Mouse (Mus musculus) forebrain, embryonic 12.5 days (tissue): ENCODE results near the gene Zbtb20. TPM values are rescaled to one million over a fixed set of nuclear protein-coding genes. Genes with fewer than 3 reads are reported as not detected.

Experiments
- ATAC-seq: fragments of 200-750 bp; cut with Nextera tagmentation; 2 replicates; pipeline ENCODE4 v1.8.0; 2017; ENCODE audit warnings: moderate TSS enrichment; ENCODE audit not compliant: low FRiP score
- H3K27ac ChIP-seq: fragments of 300-500 bp; sonication (generic); 2 replicates; pipeline ENCODE4 v1.5.1; 2016; ENCODE audit warnings: mild to moderate bottlenecking
- H3K27me3 ChIP-seq: fragments of 300-500 bp; sonication (generic); 2 replicates; pipeline ENCODE4 v1.6.1; 2016; ENCODE audit warnings: mild to moderate bottlenecking
- H3K36me3 ChIP-seq: fragments of 300-500 bp; sonication (generic); replicated peaks from 2 replicates; pipeline ENCODE4 v1.6.1; 2016; ENCODE audit warnings: mild to moderate bottlenecking
- H3K4me1 ChIP-seq: fragments of 300-500 bp; sonication (generic); 2 replicates; pipeline ENCODE4 v1.6.1; 2016
- H3K4me2 ChIP-seq: fragments of 300-500 bp; sonication (generic); 2 replicates; pipeline ENCODE4 v1.6.1; 2016; ENCODE audit warnings: mild to moderate bottlenecking, moderate library complexity
- H3K4me3 ChIP-seq: fragments of 300-500 bp; sonication (generic); replicated peaks from 2 replicates; pipeline ENCODE4 v1.5.1; 2016; ENCODE audit warnings: mild to moderate bottlenecking
- H3K9ac ChIP-seq: fragments of 300-500 bp; sonication (generic); 2 replicates; pipeline ENCODE4 v1.6.1; 2016; ENCODE audit warnings: mild to moderate bottlenecking
- H3K9me3 ChIP-seq: fragments of 300-500 bp; sonication (generic); 2 replicates; pipeline ENCODE4 v1.6.1; 2016
- WGBS: fragments of 180-500 bp; shearing (Covaris S2); methylation state at CpG from one replicate; pipeline ENCODE4 v1.1.7; 2016; 5-methylcytosine and 5-hydroxymethylcytosine counted together
- polyA plus RNA-seq: library from polyadenylated mRNA; unstranded; fragments of >200 nt; fragmentation: Nextera tagmentation; extraction: Ambion mirVana; gene quantifications from 2 replicates; pipeline ENCODE4 v1.2.1, GENCODE M21; 2016

The Zbtb20 gene
- polyA plus RNA-seq, 1 experiment from 2014 or later: 73.6 TPM

- Histone ChIP-seq H3K4me1 (0 out of 2 replicates have a peak, but pooled peaks cover 2% of the 10 kb centered on the region), H3K27ac (no peak overlapping the region)
Measured at GRCm38 (mm10) chr16:43036510-43036909, 160.8 kb downstream of the Zbtb20 start.

GRCm38 (mm10) chr16:43037320-43037719, 161.6 kb downstream of the Zbtb20 start:
- Histone ChIP-seq H3K4me1 (0 out of 2 replicates have a peak, but pooled peaks cover 2% of the 10 kb centered on the region), H3K27ac (no peak overlapping the region), H3K4me3 (no peak overlapping the region), H3K9me3 (no peaks in the 10 kb centered on the region), H3K9ac (no peak overlapping the region), H3K36me3 (no peaks in the 10 kb centered on the region), H3K4me2 (no peak overlapping the region), H3K27me3 (no peaks in the 10 kb centered on the region)
- 74% methylated on average over 4 of the region's 4 CpGs for WGBS
- ATAC-seq: no peak

More at GRCm38 (mm10) chr16:43036510-43036909, 160.8 kb downstream of the Zbtb20 start:
- H3K36me3 ChIP-seq: no peaks in the 10 kb centered on the region
- WGBS: 67% methylated on average over 5 of the region's 5 CpGs
- H3K4me3 ChIP-seq: no peak overlapping the region
- no peaks in the 10 kb centered on the region for H3K27me3 ChIP-seq
- H3K4me2 ChIP-seq: no peak overlapping the region
- no peaks in the 10 kb centered on the region for H3K9me3 ChIP-seq
- no peak for ATAC-seq
- no peak overlapping the region for H3K9ac ChIP-seq

GRCm38 (mm10) chr16:43045611-43046010, 169.9 kb downstream of the Zbtb20 start:
- no peak for ATAC-seq
- Histone ChIP-seq H3K9me3 (no peaks in the 10 kb centered on the region), H3K4me1 (no peaks in the 10 kb centered on the region), H3K27me3 (no peaks in the 10 kb centered on the region), H3K9ac (no peak overlapping the region), H3K36me3 (no peaks in the 10 kb centered on the region), H3K4me2 (no peak overlapping the region), H3K4me3 (no peak overlapping the region), H3K27ac (no peak overlapping the region)

GRCm38 (mm10) chr16:43046686-43047085, 171.0 kb downstream of the Zbtb20 start:
- 86% methylated on average over 3 of the region's 3 CpGs for WGBS
- Histone ChIP-seq H3K9ac (no peak overlapping the region), H3K4me2 (no peak overlapping the region), H3K4me1 (no peaks in the 10 kb centered on the region), H3K27me3 (no peaks in the 10 kb centered on the region), H3K9me3 (no peaks in the 10 kb centered on the region), H3K4me3 (no peak overlapping the region), H3K36me3 (no peaks in the 10 kb centered on the region), H3K27ac (no peak overlapping the region)
- ATAC-seq: no peak

- Histone ChIP-seq H3K27me3 (no peaks in the 10 kb centered on the region), H3K4me3 (no peak overlapping the region), H3K9ac (no peak overlapping the region), H3K4me1 (peaks cover 4% of the 10 kb centered on the region; the same call in 1 of the 2 replicates), H3K27ac (no peak overlapping the region), H3K4me2 (no peak overlapping the region), H3K36me3 (no peaks in the 10 kb centered on the region), H3K9me3 (no peaks in the 10 kb centered on the region)
- ATAC-seq: no peak
- WGBS: 94% methylated on average over 3 of the region's 3 CpGs
Measured at GRCm38 (mm10) chr16:43069666-43070295, 194.1 kb downstream of the Zbtb20 start.

GRCm38 (mm10) chr16:43071875-43072274, 196.2 kb downstream of the Zbtb20 start:
- H3K9me3 ChIP-seq: no peaks in the 10 kb centered on the region
- peaks cover 4% of the 10 kb centered on the region; the same call in 1 of the 2 replicates for H3K4me1 ChIP-seq
- no peaks in the 10 kb centered on the region for H3K27me3 ChIP-seq
- H3K4me3 ChIP-seq: no peak overlapping the region
- no peak overlapping the region for H3K27ac ChIP-seq
- no peak overlapping the region for H3K4me2 ChIP-seq
- no peaks in the 10 kb centered on the region for H3K36me3 ChIP-seq
- ATAC-seq: no peak
- H3K9ac ChIP-seq: no peak overlapping the region
- WGBS: 86% methylated on average over 3 of the region's 3 CpGs

GRCm38 (mm10) chr16:43072818-43073594, 197.3 kb downstream of the Zbtb20 start:
- Histone ChIP-seq H3K9ac (no peak overlapping the region), H3K4me3 (no peak overlapping the region), H3K27me3 (no peaks in the 10 kb centered on the region), H3K27ac (no peak overlapping the region), H3K36me3 (no peaks in the 10 kb centered on the region), H3K4me1 (peaks cover 4% of the 10 kb centered on the region; the same call in 1 of the 2 replicates), H3K4me2 (no peak overlapping the region), H3K9me3 (no peaks in the 10 kb centered on the region)
- 88% methylated on average over 5 of the region's 5 CpGs for WGBS
- no peak for ATAC-seq

GRCm38 (mm10) chr16:43080403-43080802, 204.7 kb downstream of the Zbtb20 start:
- no peaks in the 10 kb centered on the region for H3K4me1 ChIP-seq
- H3K4me3 ChIP-seq: no peak overlapping the region
- ATAC-seq: no peak
- no peaks in the 10 kb centered on the region for H3K27me3 ChIP-seq
- no peak overlapping the region for H3K4me2 ChIP-seq
- 78% methylated on average over 2 of the region's 2 CpGs for WGBS
- H3K27ac ChIP-seq: no peak overlapping the region
- H3K9ac ChIP-seq: no peak overlapping the region
- H3K9me3 ChIP-seq: no peaks in the 10 kb centered on the region
- no peaks in the 10 kb centered on the region for H3K36me3 ChIP-seq

- H3K27me3 ChIP-seq: no peaks in the 10 kb centered on the region
- 83% methylated on average over 5 of the region's 5 CpGs for WGBS
- H3K9ac ChIP-seq: no peak overlapping the region
- H3K4me3 ChIP-seq: no peak overlapping the region
- H3K4me2 ChIP-seq: no peak overlapping the region
- no peaks in the 10 kb centered on the region for H3K4me1 ChIP-seq
- no peak for ATAC-seq
- no peaks in the 10 kb centered on the region for H3K9me3 ChIP-seq
- H3K36me3 ChIP-seq: no peaks in the 10 kb centered on the region
- H3K27ac ChIP-seq: no peak overlapping the region
Measured at GRCm38 (mm10) chr16:43080923-43081702, 205.4 kb downstream of the Zbtb20 start.

GRCm38 (mm10) chr16:43081995-43082394, 206.3 kb downstream of the Zbtb20 start:
- Histone ChIP-seq H3K9ac (no peak overlapping the region), H3K27me3 (no peaks in the 10 kb centered on the region), H3K4me1 (no peaks in the 10 kb centered on the region), H3K36me3 (no peaks in the 10 kb centered on the region), H3K4me3 (no peak overlapping the region), H3K9me3 (no peaks in the 10 kb centered on the region), H3K4me2 (no peak overlapping the region), H3K27ac (no peak overlapping the region)
- no peak for ATAC-seq
- WGBS: 83% methylated on average over 6 of the region's 6 CpGs

- WGBS: 80% methylated on average over 5 of the region's 5 CpGs
- Histone ChIP-seq H3K27ac (no peak overlapping the region), H3K4me1 (no peaks in the 10 kb centered on the region), H3K9ac (no peak overlapping the region), H3K9me3 (no peaks in the 10 kb centered on the region), H3K36me3 (no peaks in the 10 kb centered on the region), H3K27me3 (no peaks in the 10 kb centered on the region), H3K4me3 (no peak overlapping the region), H3K4me2 (no peak overlapping the region)
- ATAC-seq: no peak
Measured at GRCm38 (mm10) chr16:43082801-43083200, 207.1 kb downstream of the Zbtb20 start.

GRCm38 (mm10) chr16:43090188-43090587, 214.5 kb downstream of the Zbtb20 start:
- Histone ChIP-seq H3K4me1 (no peaks in the 10 kb centered on the region), H3K4me2 (no peak overlapping the region), H3K4me3 (no peak overlapping the region), H3K36me3 (no peaks in the 10 kb centered on the region), H3K27me3 (no peaks in the 10 kb centered on the region), H3K9ac (no peak overlapping the region), H3K27ac (no peak overlapping the region), H3K9me3 (no peaks in the 10 kb centered on the region)
- ATAC-seq: no peak
- 87% methylated on average over 3 of the region's 3 CpGs for WGBS
